Mouse (Mus musculus) small intestine, adult 2 months (tissue): ENCODE measurements around the gene St6galnac3.

Source experiments
- CTCF ChIP-seq: fragments of 200-500 bp; IDR thresholded peaks from 2 replicates; pipeline ENCODE4 v1.5.1; 2012; ENCODE audit warnings: low read depth, mild to moderate bottlenecking, control low read depth, inconsistent platforms, low read length, moderate library complexity, mixed read lengths; ENCODE audit not compliant: insufficient replicate concordance, insufficient read length; ENCODE audit errors: extremely low read depth
- POLR2A ChIP-seq: fragments of 200-500 bp; IDR thresholded peaks from 2 replicates; pipeline ENCODE4 v1.6.1; 2012; ENCODE audit warnings: low read depth, mild to moderate bottlenecking, control low read depth, inconsistent platforms, low read length, moderate library complexity

DNA sequence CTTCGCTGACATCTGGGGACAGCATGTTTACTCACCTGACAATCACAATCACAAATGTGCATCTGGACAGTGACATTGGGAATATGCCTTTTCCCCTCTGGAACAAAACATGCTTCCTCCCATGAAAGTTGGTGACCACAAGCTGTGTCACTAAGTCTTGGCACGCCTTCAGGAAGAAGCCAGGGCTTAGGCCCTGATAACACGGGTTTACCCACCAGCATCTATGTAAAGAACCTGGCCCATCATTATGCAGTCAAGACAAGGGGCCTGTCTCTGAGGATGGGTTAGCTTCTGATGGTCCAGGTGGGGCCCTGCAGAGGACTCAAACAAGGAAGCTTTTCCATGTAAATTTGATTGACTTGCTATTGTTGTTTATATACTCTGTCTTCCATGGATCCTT, 131.9 kb downstream of the St6galnac3 start:
- TF ChIP-seq CTCF (no peak), POLR2A (no peak)
